Mouse (Mus musculus) MEL (cell line): ENCODE measurements around the gene Myocos. TPM values are rescaled to one million over a fixed set of nuclear protein-coding genes. Genes with fewer than 3 reads are reported as not detected.

ENCODE experiments used
- DNase-seq: peaks from one replicate; pipeline ENCODE4 v3.0.0; 2011; ENCODE audit warnings: low read depth, low spot score
- H3K27ac ChIP-seq: 2 replicates; pipeline ENCODE4 v1.5.1; 2012; ENCODE audit warnings: low read depth, mild to moderate bottlenecking, control low read depth, low read length, moderate library complexity; ENCODE audit not compliant: control insufficient read depth
- H3K27me3 ChIP-seq, 2 experiments: fragments of 150-350 bp in 1 of 2; sonication (generic) in 1 of 2; 2 replicates each; pipeline ENCODE4 v1.6.1; 2012; ENCODE audit warnings: low read length in 2 of 2, mild to moderate bottlenecking in 2 of 2, improper control_type of control experiment in 1 of 2, moderate library complexity in 1 of 2; ENCODE audit not compliant: insufficient read depth in 2 of 2, control insufficient read depth in 1 of 2
- H3K36me3 ChIP-seq, 2 experiments: 2 replicates each; pipeline ENCODE4 v1.6.1; 2012 to 2014; ENCODE audit warnings: low read length in 2 of 2, improper control_type of control experiment in 1 of 2, inconsistent platforms in 1 of 2, mild to moderate bottlenecking in 1 of 2; ENCODE audit not compliant: insufficient read depth in 2 of 2, control insufficient read depth in 1 of 2
- H3K4me1 ChIP-seq, 2 experiments: fragments of 150-350 bp in 1 of 2; sonication (generic) in 1 of 2; 2 replicates each; pipeline ENCODE4 v1.6.1; 2012; ENCODE audit warnings: low read length in 2 of 2, improper control_type of control experiment in 1 of 2, mild to moderate bottlenecking in 1 of 2; ENCODE audit not compliant: insufficient read depth in 2 of 2, control insufficient read depth in 1 of 2
- H3K4me3 ChIP-seq, 2 experiments: fragments of 150-350 bp in 1 of 2; sonication (generic) in 1 of 2; 2 replicates each; pipeline ENCODE4 v1.5.1; 2012; ENCODE audit warnings: low read depth in 2 of 2, low read length in 2 of 2, mild to moderate bottlenecking in 2 of 2, moderate library complexity in 2 of 2, control low read depth in 1 of 2, improper control_type of control experiment in 1 of 2; ENCODE audit not compliant: control insufficient read depth in 1 of 2, insufficient read depth in 1 of 2
- H3K79me2 ChIP-seq: 2 replicates; pipeline ENCODE4 v1.6.1; 2012; ENCODE audit warnings: mild to moderate bottlenecking, low read length, moderate library complexity; ENCODE audit not compliant: control insufficient read depth, poor library complexity, insufficient read depth
- H3K9ac ChIP-seq: 2 replicates; pipeline ENCODE4 v1.6.1; 2012; ENCODE audit warnings: low read depth, mild to moderate bottlenecking, control low read depth, low read length, moderate library complexity; ENCODE audit not compliant: control insufficient read depth, poor library complexity, severe bottlenecking
- H3K9me3 ChIP-seq: fragments of 150-350 bp; sonication (generic); replicated peaks from 2 replicates; pipeline ENCODE4 v1.6.1; 2012; ENCODE audit warnings: mild to moderate bottlenecking, low read length, improper control_type of control experiment, moderate library complexity; ENCODE audit not compliant: insufficient read depth
- CTCF ChIP-seq, 3 experiments: IDR thresholded peaks in 2 of 3; conservative IDR thresholded peaks in 1 of 3; 2 replicates each; pipeline ENCODE4 v1.5.1; 2011 to 2012; ENCODE audit warnings: low read length in 3 of 3, low read depth in 2 of 3, mild to moderate bottlenecking in 2 of 3, improper control_type of control experiment in 1 of 3, inconsistent platforms in 1 of 3, mixed read lengths in 1 of 3, moderate library complexity in 1 of 3; ENCODE audit not compliant: control insufficient read depth in 1 of 3, insufficient read depth in 1 of 3, poor library complexity in 1 of 3, severe bottlenecking in 1 of 3
- E2F4 ChIP-seq: IDR thresholded peaks from 2 replicates; pipeline ENCODE4 v1.6.1; 2011; ENCODE audit warnings: low read depth, low read length, improper control_type of control experiment, borderline replicate concordance
- GABPA ChIP-seq: IDR thresholded peaks from 2 replicates; pipeline ENCODE4 v1.6.1; 2012; ENCODE audit warnings: low read depth, mild to moderate bottlenecking, inconsistent platforms, low read length, improper control_type of control experiment, moderate library complexity
- MAFK ChIP-seq: IDR thresholded peaks from 2 replicates; pipeline ENCODE4 v1.6.1; 2011; ENCODE audit warnings: low read depth, mild to moderate bottlenecking, low read length, improper control_type of control experiment, borderline replicate concordance
- MXI1 ChIP-seq: IDR thresholded peaks from 2 replicates; pipeline ENCODE4 v1.6.1; 2011; ENCODE audit warnings: mild to moderate bottlenecking, low read depth, low read length, improper control_type of control experiment
- POLR2A ChIP-seq, 2 experiments: IDR thresholded peaks; 2 replicates each; pipeline ENCODE4 v1.6.1; 2011 to 2012; ENCODE audit warnings: low read length in 2 of 2, mild to moderate bottlenecking in 2 of 2, control low read depth in 1 of 2, improper control_type of control experiment in 1 of 2, low read depth in 1 of 2, moderate library complexity in 1 of 2; ENCODE audit not compliant: control insufficient read depth in 1 of 2, insufficient read depth in 1 of 2, poor library complexity in 1 of 2
- POLR2AphosphoS2 ChIP-seq: IDR thresholded peaks from 2 replicates; pipeline ENCODE4 v1.6.1; 2011; ENCODE audit warnings: low read length, improper control_type of control experiment
- POLR2AphosphoS5 ChIP-seq: IDR thresholded peaks from 2 replicates; pipeline ENCODE4 v1.6.1; 2012; ENCODE audit warnings: low read depth, borderline replicate concordance, mild to moderate bottlenecking, inconsistent platforms, low read length, moderate library complexity, mixed read lengths
- RCOR1 ChIP-seq: IDR thresholded peaks from 2 replicates; pipeline ENCODE4 v1.6.1; 2012; ENCODE audit warnings: low read depth, mild to moderate bottlenecking, inconsistent platforms, low read length, improper control_type of control experiment
- SIN3A ChIP-seq: IDR thresholded peaks from 2 replicates; pipeline ENCODE4 v1.6.1; 2012; ENCODE audit warnings: low read length, improper control_type of control experiment, inconsistent platforms
- UBTF ChIP-seq: IDR thresholded peaks from 2 replicates; pipeline ENCODE4 v1.6.1; 2012; ENCODE audit warnings: low read depth, mild to moderate bottlenecking, inconsistent platforms, low read length, improper control_type of control experiment, moderate library complexity, borderline replicate concordance; ENCODE audit not compliant: insufficient read depth
- USF1 ChIP-seq: IDR thresholded peaks from 2 replicates; pipeline ENCODE4 v1.6.1; 2014; ENCODE audit warnings: low read depth, mild to moderate bottlenecking, inconsistent platforms, low read length, improper control_type of control experiment, moderate library complexity
- ZNF384 ChIP-seq: IDR thresholded peaks from 2 replicates; pipeline ENCODE4 v1.6.1; 2012; ENCODE audit warnings: low read depth, mild to moderate bottlenecking, inconsistent platforms, low read length, improper control_type of control experiment
- polyA plus RNA-seq, 2 experiments: library from polyadenylated mRNA; stranded (reverse) in 1 of 2; unstranded in 1 of 2; fragments of >175 nt in 1 of 2; fragments of >200 nt in 1 of 2; gene quantifications; 2 replicates each; pipeline versions ENCODE4 v1.2.1 to v1.2.4; 2012; ENCODE audit warnings: low replicate concordance in 2 of 2, low read depth in 1 of 2; ENCODE audit not compliant: insufficient read length in 2 of 2, insufficient read depth in 1 of 2, missing spikeins in 1 of 2
- total RNA-seq: library from RNA; depleted of rRNA; stranded (reverse); fragments of 300-350 nt; gene quantifications from 2 replicates; pipeline ENCODE4 v1.2.3, GENCODE M21; 2012

The Myocos gene
- total and polyA plus RNA-seq, 3 experiments: not detected

DNA sequence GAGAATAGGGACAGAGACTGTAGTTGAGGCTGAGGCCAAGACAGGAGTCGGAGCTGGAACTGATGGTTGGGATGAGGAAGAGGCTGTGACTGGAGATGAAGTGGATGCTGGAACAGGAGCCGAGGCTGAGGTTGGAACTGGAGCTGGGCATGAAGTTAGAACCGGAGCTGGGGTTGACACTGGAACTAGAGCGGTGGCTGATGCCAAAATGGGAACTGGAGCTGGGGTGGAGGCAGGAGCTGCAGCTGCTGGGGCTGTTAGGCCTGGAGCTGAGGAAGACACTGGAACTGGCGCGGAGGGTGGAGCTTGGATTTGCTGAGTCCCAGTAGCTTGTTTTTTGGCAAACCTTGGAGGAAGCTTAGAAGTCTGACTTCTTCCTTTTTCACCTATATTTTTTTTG is 39.8 kb upstream of the Myocos start:
- Histone ChIP-seq H3K9ac (no peak overlapping the region), H3K27me3 (no peaks in the 10 kb centered on the region), H3K36me3 (peaks cover 0 to 67% of the 10 kb centered on the region in 2 experiments; a peak in 2 of 4 replicates), H3K79me2 (no peaks in the 10 kb centered on the region; the same call in 1 of the 2 replicates), H3K27ac (no peak overlapping the region), H3K4me1 (no peaks in the 10 kb centered on the region), H3K9me3 (no peaks in the 10 kb centered on the region), H3K4me3 (no peak overlapping the region)
- TF ChIP-seq E2F4 (no peak), POLR2AphosphoS5 (no peak), CTCF (IDR thresholded peaks at IDR 0.05 in 2 of 3, conservative IDR thresholded peaks at IDR 0.05 in 1 of 3; ENCODE audit: control insufficient read depth in 1 of 3, insufficient read depth in 1 of 3, low read depth in 2 of 3, low read length in 3 of 3, poor library complexity in 1 of 3, severe bottlenecking in 1 of 3) (no peak), POLR2AphosphoS2 (no peak), POLR2A (IDR thresholded peaks at IDR 0.05; ENCODE audit: control insufficient read depth in 1 of 2, insufficient read depth in 1 of 2, low read depth in 1 of 2, low read length in 2 of 2, poor library complexity in 1 of 2) (no peak), GABPA (no peak), RCOR1 (no peak), MXI1 (no peak), UBTF (no peak), ZNF384 (no peak)
- DNase-seq: no peak

DNA sequence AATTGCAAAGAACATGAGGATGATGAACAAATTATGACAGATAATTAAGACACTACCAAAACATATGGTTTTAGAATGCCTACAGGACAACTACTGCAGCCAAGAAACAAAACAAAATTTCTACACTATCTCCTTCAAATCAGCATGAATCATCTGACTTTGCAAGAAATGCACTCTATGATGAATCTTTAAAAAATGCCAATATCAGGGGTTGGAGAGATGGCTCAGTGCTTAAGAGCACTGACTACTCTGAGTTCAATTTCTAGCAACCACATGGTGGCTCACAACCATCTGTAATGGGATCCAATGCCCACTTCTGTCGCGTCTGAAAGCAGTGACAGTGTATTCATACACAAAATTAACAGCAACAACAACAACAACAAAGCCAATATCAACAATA is 35.7 kb upstream of the Myocos start:
- TF ChIP-seq MAFK: no peak
- no peak for TF ChIP-seq UBTF
- TF ChIP-seq GABPA: no peak
- no peak for TF ChIP-seq CTCF (IDR thresholded peaks at IDR 0.05 in 2 of 3, conservative IDR thresholded peaks at IDR 0.05 in 1 of 3; ENCODE audit: control insufficient read depth in 1 of 3, insufficient read depth in 1 of 3, low read depth in 2 of 3, low read length in 3 of 3, poor library complexity in 1 of 3, severe bottlenecking in 1 of 3)

DNA sequence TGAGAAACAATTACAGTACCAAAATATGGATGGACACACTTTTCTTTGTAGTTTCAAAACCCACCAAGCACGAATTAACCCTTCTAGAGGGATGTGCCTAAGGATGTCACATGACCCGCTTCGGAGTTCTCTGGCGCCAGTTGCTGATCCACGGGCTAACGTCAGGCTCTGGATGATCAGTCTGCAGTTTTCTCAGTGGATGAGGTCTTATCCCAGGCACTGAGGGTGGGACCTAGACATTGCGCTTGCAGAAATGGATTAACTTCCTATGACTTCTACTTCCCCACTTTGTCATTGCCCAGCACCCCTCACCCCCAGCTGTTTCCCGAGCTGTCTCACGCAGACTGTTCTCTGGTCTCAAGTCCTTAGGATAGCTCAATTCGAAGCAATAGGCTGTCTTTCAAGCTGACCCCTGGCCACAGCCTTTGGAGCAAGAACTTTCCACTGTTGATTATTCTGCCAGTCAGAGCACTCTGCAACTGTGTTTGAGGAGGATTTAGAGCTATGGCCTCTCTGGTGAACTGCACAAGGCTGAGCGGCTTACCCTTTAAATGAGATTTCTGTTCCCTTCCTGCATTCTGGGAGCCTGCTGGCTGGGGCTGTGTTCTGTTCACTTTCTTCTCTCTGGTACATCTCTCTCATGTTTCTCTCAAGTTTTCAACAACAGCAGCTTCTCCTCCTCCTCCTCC is 7.6 kb upstream of the Myocos start:
- DNase-seq: peak; percentile 50
- Histone ChIP-seq H3K27ac (no peak overlapping the region), H3K9ac (peak overlapping the region; percentile 57), H3K36me3 (no peaks in the 10 kb centered on the region), H3K9me3 (no peaks in the 10 kb centered on the region), H3K4me1 (0 out of 4 replicates have a peak, but pooled peaks cover 0 to 2% of the 10 kb centered on the region in 2 experiments), H3K79me2 (no peaks in the 10 kb centered on the region), H3K27me3 (no peaks in the 10 kb centered on the region), H3K4me3 (peak overlapping the region; percentile 36 to 64; a peak in 3 of 4 replicates)
- peak; percentile 39; the same call in 1 of the 2 replicates for TF ChIP-seq SIN3A
- peak; percentile 78 for TF ChIP-seq USF1
- 0 out of 2 replicates have a peak, but pooled peaks have one; percentile 6 for TF ChIP-seq MXI1
- TF ChIP-seq POLR2AphosphoS2: no peak

More for the DNA sequence above, 35.7 kb upstream of the Myocos start:
- no peaks in the 10 kb centered on the region; the same call in 1 of the 2 replicates for H3K79me2 ChIP-seq
- no peak overlapping the region for H3K27ac ChIP-seq
- H3K9ac ChIP-seq: no peak overlapping the region
- H3K4me3 ChIP-seq: no peak overlapping the region
- H3K27me3 ChIP-seq: no peaks in the 10 kb centered on the region
- peaks cover 0 to 59% of the 10 kb centered on the region in 2 experiments; a peak in 2 of 4 replicates for H3K36me3 ChIP-seq
- H3K4me1 ChIP-seq: no peaks in the 10 kb centered on the region
- H3K9me3 ChIP-seq: no peaks in the 10 kb centered on the region
- DNase-seq: no peak
